Mouse (Mus musculus) gonadal fat pad, adult 2 months (tissue): ENCODE results near the gene Irgm2. TPM values are rescaled to one million over a fixed set of nuclear protein-coding genes. Genes with fewer than 3 reads are reported as not detected.
A peak's percentile ranks its signal among the peaks of the same experiment; 100 is the strongest.
"Not testable (repeated sequence)": the region's sequence is repeated elsewhere in the genome, so short reads cannot be mapped to it uniquely, and the experiment has no call there.

ENCODE experiments used
- DNase-seq: peaks from one replicate; pipeline ENCODE4 v3.0.0-alpha.2; 2012; ENCODE audit warnings: low read depth
- polyA plus RNA-seq: library from polyadenylated mRNA; depleted of rRNA; stranded (reverse); fragments of >200 nt; gene quantifications from 2 replicates; pipeline ENCODE4 v1.2.3, GENCODE M21; 2012; rRNA removed

Gene Irgm2
- 9.2 and 11.4 TPM in 2 replicates for polyA plus RNA-seq

DNA sequence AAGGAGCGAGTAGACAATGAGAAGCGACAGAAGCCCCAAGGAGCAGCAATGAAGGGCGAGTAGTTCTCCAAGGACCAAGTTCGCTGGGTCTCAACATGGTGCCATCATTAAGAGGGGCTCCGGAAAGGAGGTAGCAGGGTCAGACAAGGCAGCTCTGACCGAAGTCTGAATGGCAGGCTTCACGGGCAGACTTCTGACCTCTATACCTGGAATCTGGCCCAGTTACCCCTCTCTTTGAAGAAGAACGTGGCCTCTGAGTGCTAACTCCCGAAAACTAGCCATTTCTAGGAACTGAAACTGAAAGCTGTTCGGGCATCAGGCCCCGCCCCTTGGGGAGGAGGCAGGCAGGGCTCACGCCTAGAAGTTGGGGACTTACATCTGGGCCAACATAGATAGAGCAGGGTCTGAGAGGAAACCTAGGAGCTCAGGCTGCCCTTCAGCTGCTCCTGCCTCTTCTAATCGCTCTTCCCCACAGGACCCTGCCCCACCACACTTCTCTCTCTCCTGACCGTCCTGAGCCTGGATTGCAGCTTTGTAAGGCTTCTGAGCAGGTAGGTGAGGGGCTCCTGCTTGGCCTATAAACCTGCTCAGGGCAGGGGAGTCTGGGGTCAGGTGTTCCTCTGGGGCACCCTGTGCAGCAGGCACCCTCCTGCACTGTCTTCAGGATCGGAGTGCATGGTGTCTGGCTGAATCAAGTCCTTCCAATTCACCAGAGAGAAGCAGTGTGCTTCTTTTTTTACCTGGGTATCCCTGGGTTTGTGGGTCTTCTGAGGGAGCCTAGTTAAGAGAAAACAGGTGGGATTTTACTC, at the start of gene Irgm2, which contains the start of gene Igtp:
TSS of gene Irgm2 (plus strand) at position 390 of the 809 bp plus-strand sequence.
TSS of gene Igtp (plus strand) at position 328 of the 809 bp plus-strand sequence.
- DNase-seq, result not testable (repeated sequence)

DNA sequence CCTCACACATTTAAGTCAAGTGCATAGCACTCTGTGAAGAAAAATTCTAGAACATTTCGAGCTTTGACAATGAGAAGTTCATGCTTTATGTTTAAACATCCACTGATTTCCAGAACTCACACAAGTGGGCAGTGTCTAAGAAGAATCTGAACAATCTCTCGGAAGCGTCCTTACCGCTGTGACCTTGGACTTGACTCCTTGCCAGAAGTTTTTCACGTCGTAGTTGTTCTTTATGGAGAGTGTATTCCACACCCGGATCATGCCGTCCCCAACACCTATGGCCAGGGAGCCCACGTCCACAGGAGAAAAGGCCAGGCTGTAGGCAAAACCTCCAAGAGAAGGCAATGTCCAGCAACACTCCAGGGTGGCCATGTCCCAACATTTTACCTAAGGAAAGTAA, 44.0 kb upstream of the Irgm2 start:
- no peak for DNase-seq

DNA sequence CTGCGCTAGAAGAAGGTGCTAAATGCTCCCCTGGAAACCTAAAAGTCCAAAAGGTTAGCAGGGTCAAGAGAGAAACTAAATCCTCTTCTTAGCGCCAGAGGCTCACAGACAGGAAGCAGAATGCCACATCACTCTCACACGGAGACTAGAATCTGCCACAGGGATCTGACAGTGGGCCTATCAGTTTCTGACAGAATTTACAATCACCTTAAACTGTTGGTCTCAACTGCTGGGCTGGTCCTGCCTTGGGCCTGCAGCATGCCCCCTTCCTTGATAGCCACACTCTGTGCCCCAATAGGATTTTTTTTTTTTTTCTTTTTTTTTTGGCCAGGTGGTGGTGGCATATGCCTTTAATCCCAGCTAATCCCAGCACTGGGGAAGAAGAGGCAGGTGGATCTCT, 42.5 kb upstream of the Irgm2 start:
- no peak for DNase-seq

DNA sequence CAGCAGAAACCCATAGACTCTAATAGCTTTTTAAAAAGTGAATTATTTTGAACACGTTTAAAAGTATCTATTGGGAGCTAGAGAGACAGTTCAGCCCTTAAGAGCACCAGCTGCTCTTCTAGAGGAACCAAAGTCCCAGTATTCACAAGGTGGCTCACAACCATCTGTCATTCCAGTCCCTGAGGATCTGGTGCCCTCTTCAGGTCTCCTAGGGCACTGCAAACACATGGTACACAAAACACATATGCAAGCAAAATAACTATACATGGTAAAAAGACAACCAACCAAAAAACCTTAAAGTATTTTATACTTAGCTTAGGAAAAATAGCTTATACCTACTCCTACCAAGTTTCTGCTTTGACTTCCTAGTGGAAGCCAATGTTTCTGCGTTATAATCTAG, 34.3 kb upstream of the Irgm2 start:
- DNase-seq, result no peak

DNA sequence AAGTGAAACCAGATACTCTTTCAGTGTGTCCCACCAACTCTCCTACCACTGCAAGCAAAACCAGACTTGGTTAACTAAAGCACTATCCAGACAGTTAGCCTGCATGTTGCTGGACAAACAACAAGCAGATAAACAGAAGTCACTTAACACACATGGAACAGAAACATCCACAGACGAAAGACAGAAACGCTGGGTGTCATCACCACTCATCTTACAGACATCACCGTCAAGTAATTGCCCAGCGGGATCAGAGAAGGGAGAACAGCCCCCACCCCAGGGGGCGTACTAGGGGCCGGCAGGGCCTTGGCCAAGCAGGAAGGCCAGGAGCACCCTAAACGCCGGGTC, 31.6 kb upstream of the Irgm2 start:
- no peak for DNase-seq

DNA sequence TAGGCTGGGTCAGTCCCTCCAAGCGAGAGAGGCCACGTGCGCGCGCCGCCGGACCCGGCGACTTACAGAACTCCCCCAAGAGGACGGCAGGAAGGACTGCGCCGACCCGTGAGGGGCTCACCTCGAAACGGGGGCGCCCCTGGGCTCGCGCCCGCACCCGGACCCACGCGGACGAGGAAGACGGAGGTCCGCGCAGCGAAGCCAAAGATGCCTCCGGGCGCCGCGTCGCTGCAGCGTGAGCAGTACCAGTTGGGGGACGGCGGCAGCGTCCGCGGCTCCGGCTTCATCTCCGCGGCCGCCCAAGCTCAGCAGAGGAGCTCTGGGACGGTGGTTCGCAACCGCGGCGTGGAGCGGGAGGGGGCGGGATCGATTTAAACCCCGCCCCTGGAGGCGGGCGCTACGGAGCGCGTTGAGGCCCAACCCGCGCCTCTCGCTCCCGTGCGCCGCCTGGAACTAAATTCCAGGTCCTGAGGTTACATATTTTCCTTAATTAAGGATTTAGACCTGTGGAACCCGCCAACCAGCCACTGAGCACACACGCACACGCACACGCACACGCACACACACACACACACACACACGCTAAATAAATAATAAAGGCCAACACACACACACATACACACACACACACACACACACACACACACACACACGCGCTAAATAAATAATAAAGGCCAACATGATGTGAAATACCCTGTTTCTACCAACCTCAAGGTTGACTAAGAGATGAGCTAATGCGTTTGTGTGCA, 31.1 kb upstream of the Irgm2 start, which contains the start of gene Gemin5:
TSS of gene Gemin5 (minus strand) at position 373 of the 749 bp plus-strand sequence.
- DNase-seq, result no peak

DNA sequence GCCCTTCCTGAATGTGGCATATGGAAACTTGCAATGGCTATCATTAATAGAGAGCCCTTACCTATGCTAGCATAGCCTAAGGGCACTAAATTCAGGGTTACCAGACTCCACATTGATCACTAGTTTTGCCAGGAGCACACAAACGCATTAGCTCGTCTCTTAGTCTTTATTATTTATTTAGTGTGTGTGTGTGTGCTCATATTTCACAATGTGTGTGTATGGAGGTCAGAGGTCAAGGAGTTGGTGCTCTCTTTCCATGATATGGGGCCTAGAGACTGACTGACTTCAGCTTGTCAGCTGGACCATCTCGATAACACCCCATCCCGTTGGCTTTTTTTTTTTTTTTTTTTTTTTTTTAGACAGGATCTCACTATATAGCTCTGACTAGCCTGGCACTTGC, 29.8 kb upstream of the Irgm2 start:
- no peak for DNase-seq

DNA sequence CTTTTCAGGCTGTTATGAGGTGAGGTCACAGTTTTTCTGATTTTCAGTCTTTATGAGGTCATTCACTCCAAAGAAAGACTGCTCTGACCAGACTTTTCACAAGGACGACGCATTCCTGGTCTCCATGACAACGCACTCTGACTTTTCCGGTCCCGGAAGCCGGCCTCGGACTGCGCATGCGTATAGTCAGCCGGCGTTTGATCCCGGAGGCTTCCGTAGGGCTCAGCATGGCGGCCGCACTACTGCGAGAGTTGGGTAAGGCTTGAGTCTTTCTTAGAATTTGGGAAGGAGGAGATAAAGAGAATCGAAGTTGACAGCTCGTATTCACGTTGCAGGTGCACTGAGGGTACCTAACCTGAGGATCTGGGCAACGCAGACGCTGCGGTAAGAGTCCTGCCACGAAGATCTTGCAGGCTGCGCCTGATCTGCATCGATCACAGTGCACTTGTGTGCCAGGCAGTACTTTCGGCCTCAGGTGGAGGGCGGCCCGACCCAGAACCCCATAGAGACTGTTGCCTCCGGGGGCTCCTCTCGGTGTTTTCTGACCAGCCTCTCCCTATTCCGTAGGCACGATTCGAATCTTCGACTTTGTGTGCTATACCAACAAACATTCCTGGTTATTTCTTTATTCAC, 27.8 kb upstream of the Irgm2 start, which contains the start of gene Mrpl22:
TSS of gene Mrpl22 (plus strand) at position 203 of the 633 bp plus-strand sequence.
- DNase-seq, result peak; percentile 52

DNA sequence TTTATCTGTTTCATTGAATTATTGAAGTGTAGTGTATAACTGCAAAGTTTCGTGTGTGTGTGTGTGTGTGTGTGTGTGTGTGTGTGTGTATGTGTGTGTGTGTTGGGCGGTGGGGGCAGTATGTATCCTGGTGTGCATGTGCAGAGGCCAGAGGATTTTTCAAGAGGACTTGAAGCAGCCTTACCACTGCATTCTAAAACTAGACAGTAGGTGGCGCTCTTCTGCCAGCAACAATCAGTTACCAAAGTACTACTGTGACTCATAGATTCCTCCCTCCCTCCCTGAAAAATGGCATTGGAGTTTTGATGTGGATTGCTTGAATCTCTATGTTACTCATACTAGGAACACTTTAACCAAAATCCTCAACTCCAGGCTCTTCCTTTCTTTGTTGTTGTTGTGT, 19.9 kb upstream of the Irgm2 start:
- no peak for DNase-seq

DNA sequence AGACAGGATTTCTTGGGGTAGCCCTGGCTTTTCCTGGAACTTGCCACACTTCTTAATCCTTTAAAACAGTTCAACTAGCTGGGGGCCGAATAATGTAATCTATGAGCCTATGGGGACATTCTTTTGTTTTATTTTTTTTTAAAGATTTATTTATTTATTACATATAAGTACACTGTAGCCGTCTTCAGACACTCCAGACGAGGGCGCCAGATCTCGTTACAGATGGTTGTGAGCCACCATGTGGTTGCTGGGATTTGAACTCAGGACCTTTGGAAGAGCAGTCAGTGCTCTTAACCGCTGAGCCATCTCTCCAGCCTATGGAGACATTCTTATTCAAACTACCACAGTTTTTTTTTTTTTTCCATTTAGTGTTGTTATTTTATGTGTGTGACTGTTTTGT, 19.4 kb upstream of the Irgm2 start:
- not testable (repeated sequence) for DNase-seq

DNA sequence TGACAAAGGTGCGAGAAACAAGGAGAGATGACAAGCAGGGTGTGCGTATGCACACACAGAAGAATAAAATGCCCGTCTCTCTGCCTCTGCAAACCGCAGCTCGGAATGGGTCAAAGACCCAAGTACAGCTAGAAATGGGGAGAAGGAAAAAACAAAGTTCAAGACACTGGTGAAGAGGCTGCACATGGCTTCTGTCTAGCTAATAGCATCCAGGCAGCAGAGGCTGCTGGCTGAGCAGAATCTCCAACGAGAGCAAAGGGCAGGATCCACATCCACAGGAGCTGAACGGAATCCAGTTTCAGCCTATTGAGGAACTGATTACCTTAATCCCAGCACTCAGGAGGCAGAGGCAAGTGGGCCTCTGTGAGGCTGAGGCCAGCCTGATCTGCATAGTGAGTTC, 18.7 kb upstream of the Irgm2 start:
- DNase-seq, result no peak

DNA sequence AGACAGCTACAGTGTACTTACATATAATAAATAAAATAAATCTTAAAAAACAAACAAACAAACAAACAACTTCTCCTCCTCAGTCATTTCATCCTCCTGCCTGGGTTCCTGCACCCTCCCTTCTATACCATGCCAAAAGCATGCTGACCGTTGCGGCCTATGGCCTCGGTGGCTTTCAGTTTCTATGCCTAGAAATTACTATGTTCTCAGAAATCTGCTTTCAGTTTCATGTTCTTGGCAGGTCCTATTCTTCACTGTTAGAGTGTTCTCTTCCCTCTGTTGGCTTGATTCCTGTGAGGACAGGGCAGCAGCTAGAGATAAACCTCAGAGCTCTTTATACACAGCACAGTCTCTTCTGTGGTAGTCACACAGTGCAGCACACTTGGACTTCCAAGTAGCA, 15.8 kb upstream of the Irgm2 start:
- no peak for DNase-seq

DNA sequence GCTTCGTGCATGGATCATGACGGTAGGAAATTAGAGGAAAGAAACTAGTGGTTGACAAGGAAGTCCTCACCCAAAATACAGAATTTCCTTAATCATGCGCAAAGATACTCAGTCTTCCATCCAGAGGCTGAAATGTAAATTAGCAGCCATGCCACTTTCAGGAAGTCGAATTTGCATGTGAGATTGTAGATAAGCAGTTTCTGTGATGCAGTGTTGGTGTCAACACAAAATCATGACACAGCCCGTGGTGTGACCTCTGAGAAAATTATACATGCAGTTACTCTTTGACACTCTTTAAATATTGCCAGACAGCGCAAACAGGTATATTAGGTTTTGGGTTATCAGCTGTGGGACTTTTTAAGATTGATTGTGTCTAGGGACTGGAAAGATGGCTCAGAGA, 9.7 kb upstream of the Irgm2 start:
- DNase-seq, result no peak

DNA sequence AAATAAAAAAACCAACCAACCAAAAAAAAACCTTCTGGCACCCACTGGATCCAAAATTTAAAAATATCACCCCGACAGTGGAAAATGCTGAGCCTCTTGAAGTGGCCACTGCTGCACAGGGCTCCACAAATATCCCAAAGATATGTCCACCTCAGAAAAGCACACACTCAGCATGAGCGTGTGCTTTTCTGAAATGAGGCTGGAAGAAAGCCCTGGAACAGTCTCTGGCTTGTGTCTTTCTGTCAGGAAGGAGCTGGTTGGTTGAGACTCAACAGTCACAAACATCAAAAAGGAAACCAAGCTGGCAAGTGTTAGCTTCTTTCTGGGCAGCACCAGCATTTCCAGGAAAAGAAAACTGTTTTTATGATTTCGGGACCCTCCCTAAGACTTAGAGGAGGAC, 6.1 kb upstream of the Irgm2 start:
- no peak for DNase-seq

DNA sequence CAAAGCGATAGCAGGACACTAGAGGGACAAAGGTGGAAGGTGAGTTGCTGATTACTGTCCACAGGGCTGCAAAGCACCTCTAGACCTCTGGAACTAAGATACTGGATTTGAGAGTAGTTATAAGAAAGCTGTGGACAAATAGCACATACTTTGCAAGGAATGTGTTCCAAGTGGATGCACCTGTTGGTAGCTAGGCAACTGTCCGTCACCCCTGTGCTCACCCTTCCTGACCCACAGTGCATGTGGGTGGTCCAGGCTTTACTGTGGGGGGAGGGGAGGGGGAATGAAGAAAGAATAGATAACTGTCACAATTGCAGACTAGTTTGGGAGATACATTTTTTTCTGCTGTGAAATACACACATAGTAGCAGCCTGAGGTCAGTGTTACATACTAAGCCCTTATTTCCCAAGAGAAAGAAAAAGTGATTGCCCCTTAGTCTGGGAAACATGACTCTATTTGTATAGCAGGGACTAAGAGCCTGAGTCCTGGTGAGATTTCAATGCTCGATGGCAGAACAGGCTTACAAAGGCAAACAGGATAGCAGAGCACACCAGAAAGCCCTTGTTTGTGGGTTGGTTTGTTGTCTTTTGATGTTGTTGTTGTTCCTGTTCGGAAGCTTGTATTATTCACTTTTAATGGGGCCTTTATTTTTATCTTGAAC, 5.4 kb upstream of the Irgm2 start:
- no peak for DNase-seq

DNA sequence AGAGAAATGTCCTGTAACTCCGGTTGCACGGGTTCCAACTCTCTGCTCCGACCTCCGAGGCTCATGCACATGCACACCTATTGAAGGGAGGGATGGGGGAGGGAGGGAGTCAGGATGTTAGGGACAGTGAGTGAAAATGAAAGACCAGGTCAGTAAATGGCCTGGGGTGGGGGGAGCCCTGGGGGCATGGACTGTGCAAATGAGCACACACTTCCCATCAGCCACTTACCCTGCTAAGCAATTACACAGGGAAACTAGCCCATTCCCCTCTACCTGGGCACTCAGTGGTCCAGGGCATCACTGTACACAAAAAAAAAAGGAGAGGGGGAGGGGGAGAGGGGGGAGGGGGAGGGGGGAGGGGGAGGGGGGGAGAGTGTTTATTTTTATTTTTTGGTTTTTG, 755 bp upstream of the Irgm2 start:
- no peak for DNase-seq

DNA sequence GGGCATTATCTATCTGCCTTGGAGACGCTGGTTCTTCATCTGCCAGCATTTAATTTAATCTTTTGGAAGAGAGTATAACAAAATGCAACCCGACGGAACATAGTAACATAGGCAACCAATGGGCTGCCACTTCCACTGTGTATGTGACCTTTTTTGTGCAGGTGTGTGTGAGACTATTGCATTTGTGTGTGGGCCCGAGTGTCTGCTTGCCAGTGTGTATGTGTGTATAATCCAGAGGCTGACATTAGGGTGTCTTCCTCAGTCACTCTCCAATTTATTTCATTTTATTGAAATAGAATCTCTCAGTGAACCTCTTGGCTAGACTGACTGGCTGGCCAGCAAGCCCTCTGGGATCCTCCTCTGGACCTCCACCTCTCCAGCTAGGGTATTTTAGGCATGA, 808 bp downstream of the Irgm2 start:
- no peak for DNase-seq

DNA sequence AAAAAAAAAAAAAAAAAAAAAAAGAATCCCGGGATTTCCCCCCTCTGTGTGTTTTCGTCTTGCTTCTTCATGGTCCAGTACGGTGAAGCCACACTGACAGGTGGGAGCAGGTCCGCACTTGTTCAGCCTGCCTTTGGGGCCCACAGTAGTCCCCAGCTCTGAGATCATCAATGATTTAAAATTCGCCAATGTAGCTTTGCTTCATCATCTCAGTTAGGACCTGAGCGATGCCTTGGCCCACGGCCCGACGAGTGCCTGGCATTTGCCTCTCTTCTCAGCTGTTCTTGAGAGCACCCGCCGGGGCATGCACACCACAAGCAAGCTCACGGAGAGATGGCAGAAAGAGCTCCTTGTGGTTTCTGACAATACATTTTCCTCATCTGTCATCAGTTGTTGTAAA, 1.6 kb downstream of the Irgm2 start:
- no peak for DNase-seq

DNA sequence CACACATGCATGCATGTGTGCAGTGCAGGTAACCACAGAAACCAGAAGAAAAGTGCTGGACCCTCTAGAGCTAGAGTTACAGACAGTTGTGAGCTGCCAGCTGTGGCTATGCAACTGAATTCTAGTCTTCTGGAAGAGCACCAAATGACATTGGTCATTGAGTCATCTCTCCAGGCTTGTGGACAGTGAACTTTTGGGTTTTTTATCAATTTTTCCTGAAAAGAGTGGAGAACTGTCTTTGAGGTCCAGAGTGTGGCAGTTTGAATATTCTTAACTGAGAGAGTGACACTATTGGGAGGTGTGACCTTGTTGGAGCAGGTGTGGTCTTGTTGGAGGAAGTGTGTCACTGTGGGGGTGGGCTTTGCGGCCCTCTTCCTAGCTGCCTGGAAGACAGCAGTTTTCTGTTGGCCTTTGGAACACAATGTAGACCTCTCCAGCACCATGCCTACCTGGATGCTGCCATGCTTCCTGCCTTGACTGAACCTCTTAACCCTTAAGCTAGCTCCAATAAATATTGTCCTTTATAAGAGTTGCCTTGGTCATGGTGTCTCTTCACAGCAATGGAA, 11.0 kb downstream of the Irgm2 start:
- no peak for DNase-seq

DNA sequence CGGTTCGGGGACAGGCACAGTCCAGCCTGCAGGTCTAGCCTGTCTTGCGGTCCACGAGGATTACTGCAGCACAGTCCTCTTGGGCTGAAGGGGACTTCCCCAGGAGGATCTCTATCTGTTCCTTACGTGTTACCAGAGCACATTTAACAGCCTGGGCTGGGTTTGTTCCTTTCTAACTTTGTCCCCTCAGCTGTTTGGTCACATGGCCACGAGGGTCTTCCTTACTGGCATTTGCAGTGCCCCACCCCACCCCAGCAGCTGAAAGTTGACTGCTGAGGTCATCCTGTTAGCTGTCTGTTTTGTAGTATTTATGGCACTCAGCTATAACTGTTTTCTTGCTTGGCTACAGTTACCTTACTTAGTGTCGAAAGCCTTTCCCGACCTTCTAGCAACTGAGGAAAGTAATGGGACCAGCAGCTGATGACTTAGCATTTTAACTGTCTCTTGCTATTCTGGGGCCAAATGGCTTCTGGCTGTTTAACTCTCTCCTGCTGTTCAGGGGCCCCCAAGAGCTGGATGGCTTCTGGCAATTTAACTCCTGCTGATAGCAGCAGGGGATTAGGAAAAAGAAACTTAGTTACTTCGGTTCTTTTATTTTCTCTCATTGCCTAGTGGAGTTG, 11.8 kb downstream of the Irgm2 start:
- no peak for DNase-seq

DNA sequence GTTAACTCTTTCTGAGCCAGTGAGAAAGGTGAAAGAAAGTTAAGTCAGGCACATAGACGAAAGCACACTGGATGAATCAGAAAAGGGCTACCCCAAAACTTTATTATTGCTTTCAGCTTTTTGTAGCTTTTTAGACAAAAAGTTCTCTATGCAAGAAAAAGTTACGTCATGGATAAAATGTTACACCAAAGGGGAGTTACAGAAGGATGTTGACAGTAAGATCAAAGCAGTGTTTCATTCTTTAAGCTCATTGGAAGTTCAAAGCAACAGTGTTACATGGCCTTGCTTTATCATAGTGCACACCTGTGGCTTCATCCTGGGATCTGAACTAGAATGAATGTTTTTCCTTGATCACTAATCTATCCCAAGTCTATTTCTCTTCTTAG, 12.3 kb downstream of the Irgm2 start:
- no peak for DNase-seq
